Mouse (Mus musculus) stomach, embryonic 16.5 days (tissue): Measurements from ENCODE around the gene Acss1. TPM values are rescaled to one million over a fixed set of nuclear protein-coding genes. Genes with fewer than 3 reads are reported as not detected.

ENCODE experiments used
- ATAC-seq: fragments of 200-750 bp; cut with Nextera tagmentation; 2 replicates; pipeline ENCODE4 v1.8.0; 2017; ENCODE audit warnings: moderate number of reproducible peaks, moderate TSS enrichment; ENCODE audit not compliant: insufficient read depth, low FRiP score
- H3K27ac ChIP-seq: fragments of 300-500 bp; sonication (generic); 2 replicates; pipeline ENCODE4 v1.5.1; 2014; ENCODE audit warnings: low read length
- H3K27me3 ChIP-seq: fragments of 300-500 bp; sonication (generic); 2 replicates; pipeline ENCODE4 v1.6.1; 2014; ENCODE audit warnings: low read length, control low read depth, mixed read lengths; ENCODE audit not compliant: control insufficient read depth, insufficient read depth
- H3K36me3 ChIP-seq: fragments of 300-500 bp; sonication (generic); 2 replicates; pipeline ENCODE4 v1.6.1; 2014; ENCODE audit warnings: low read length; ENCODE audit not compliant: control insufficient read depth, insufficient read depth
- H3K4me1 ChIP-seq: fragments of 300-500 bp; sonication (generic); 2 replicates; pipeline ENCODE4 v1.6.1; 2014; ENCODE audit warnings: low read length, control low read depth, mixed read lengths; ENCODE audit not compliant: control insufficient read depth, insufficient read depth
- H3K4me2 ChIP-seq: fragments of 300-500 bp; sonication (generic); 2 replicates; pipeline ENCODE4 v1.6.1; 2014; ENCODE audit warnings: low read depth, low read length, mixed read lengths
- H3K4me3 ChIP-seq: fragments of 300-500 bp; sonication (generic); replicated peaks from 2 replicates; pipeline ENCODE4 v1.5.1; 2014; ENCODE audit warnings: mild to moderate bottlenecking, low read length
- H3K9ac ChIP-seq: fragments of 300-500 bp; sonication (generic); 2 replicates; pipeline ENCODE4 v1.6.1; 2014; ENCODE audit warnings: low read length
- H3K9me3 ChIP-seq: fragments of 300-500 bp; sonication (generic); replicated peaks from 2 replicates; pipeline ENCODE4 v1.6.1; 2016; ENCODE audit warnings: low read length, control low read depth; ENCODE audit not compliant: control insufficient read depth
- WGBS: fragments of 180-500 bp; shearing (Covaris S2); extraction: QIAGEN DNeasy Blood & Tissue Kit; methylation state at CpG from one replicate; pipeline ENCODE4 v1.1.7; 2014; 5-methylcytosine and 5-hydroxymethylcytosine counted together
- polyA plus RNA-seq: library from polyadenylated mRNA; unstranded; fragments of >200 nt; fragmentation: Nextera tagmentation; extraction: Ambion mirVana; gene quantifications from 2 replicates; pipeline ENCODE4 v1.2.1, GENCODE M21; 2015

The Acss1 gene
- polyA plus RNA-seq, 1 experiment from 2014 or later, result 42.0 TPM

DNA sequence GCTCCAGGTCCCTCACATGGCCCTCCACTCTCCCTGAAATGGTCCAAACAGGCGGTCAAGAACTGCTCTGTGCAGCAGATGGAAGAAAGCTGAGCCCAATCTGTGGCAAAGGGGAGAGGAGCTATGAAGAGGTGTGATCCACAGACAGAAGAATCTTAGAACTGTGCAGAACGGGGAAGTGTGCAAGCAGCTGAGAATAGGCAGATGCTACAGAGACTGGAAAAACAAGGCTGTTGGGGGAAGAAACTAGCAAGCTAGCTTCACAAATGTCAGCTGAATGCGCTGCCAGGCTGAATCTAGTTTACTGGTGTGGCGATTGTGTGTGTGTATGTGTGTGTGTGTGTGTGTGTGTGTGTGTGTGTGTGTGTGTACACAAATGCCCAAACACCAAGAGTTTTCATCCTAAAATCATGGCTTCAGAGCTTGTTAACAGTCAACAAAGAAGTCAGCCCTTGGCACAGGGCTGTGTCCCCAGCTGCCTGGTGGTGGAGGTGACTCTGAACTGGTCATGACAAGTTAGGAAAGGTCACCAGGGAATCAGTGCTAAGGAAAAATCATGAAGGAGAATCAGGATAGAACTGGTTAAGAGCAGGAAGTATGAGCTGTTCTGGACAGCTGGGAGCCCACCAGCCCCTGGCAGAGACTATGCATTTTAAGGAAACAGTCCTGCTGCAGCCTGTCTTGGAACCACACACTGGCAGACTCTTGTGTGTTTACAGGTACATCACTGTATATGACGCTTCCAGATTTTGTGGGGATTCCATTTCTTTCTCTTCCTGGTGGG, 7.4 kb downstream of the Acss1 start:
- H3K4me1 ChIP-seq, result peaks cover 14% of the 10 kb centered on the region; the same call in 1 of the 2 replicates
- H3K36me3 ChIP-seq, result no peaks in the 10 kb centered on the region
- 69% methylated on average over 5 of the region's 5 CpGs for WGBS
- H3K27ac ChIP-seq, result no peak overlapping the region
- H3K4me3 ChIP-seq, result no peak overlapping the region
- H3K9me3 ChIP-seq, result 0 out of 2 replicates have a peak, but pooled peaks cover 3% of the 10 kb centered on the region
- no peaks in the 10 kb centered on the region for H3K27me3 ChIP-seq
- ATAC-seq, result no peak
- no peak overlapping the region for H3K9ac ChIP-seq
- no peak overlapping the region for H3K4me2 ChIP-seq

DNA sequence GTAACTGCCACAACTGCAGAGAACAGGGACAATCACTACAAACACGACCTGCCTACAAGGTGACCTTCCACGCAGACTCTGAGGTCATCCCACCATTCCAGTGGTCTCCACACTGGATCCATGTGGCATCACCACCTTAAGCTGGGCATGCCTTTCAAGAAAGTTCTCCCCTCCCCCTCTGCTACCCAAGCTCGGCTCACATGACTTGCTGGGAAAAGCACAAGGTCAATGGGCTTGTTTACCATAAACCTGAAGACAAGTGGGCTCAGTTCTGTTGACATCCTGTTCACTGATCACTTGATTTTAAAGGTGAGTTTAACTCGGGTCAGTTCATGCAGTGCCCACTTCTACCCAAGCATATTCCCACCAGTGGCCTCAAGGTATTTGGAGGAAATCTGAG, 8.3 kb downstream of the Acss1 start:
- Histone ChIP-seq H3K4me2 (no peak overlapping the region), H3K36me3 (no peaks in the 10 kb centered on the region), H3K4me1 (peaks cover 6% of the 10 kb centered on the region; the same call in 1 of the 2 replicates), H3K9me3 (0 out of 2 replicates have a peak, but pooled peaks cover 3% of the 10 kb centered on the region), H3K27me3 (no peaks in the 10 kb centered on the region), H3K4me3 (no peak overlapping the region), H3K9ac (no peak overlapping the region), H3K27ac (no peak overlapping the region)
- no peak for ATAC-seq
- 42% methylated on average over 4 of the region's 4 CpGs for WGBS

DNA sequence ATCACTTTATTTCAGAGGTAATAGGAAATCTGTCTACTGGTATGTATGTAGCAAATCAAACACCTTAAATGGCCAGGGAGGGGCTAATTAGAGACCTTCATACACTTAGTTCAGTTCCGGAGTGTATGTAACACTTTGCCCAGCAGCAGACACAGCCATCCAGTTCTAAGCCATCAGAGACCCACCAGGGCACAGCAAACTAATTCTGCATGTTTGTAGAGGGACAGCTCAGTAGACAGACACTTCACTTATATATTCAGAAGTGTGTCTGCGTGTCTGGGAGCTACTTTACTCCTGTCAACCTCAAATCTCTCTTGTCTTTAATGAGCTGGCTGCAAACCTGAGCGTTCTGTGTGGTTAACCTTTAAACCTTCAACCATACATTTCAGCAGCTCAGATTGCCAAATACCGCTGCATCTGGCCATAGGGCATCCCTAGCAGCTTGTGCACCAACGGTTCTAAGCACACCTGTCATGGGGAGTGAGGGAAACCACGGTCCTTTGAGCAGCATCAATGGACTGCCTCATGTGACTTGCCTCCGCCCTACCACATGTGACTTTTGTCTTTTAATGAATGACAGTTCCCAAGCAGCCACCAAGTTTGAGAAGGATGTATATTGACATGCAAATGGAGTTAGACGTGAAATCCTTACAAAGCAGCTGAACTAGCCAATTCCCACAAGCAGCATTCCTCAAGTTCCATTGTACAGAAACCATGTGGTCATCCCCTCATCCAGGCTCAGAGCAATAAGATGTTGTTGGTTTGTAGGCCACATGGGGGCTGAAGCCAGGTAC, 11.1 kb downstream of the Acss1 start:
- no peak overlapping the region for H3K9ac ChIP-seq
- no peaks in the 10 kb centered on the region for H3K36me3 ChIP-seq
- 58% methylated on average over 8 of the region's 8 CpGs for WGBS
- no peaks in the 10 kb centered on the region for H3K4me1 ChIP-seq
- no peak overlapping the region for H3K4me2 ChIP-seq
- 0 out of 2 replicates have a peak, but pooled peaks cover 3% of the 10 kb centered on the region for H3K9me3 ChIP-seq
- no peak overlapping the region for H3K4me3 ChIP-seq
- no peak for ATAC-seq
- no peaks in the 10 kb centered on the region for H3K27me3 ChIP-seq
- H3K27ac ChIP-seq, result no peak overlapping the region

DNA sequence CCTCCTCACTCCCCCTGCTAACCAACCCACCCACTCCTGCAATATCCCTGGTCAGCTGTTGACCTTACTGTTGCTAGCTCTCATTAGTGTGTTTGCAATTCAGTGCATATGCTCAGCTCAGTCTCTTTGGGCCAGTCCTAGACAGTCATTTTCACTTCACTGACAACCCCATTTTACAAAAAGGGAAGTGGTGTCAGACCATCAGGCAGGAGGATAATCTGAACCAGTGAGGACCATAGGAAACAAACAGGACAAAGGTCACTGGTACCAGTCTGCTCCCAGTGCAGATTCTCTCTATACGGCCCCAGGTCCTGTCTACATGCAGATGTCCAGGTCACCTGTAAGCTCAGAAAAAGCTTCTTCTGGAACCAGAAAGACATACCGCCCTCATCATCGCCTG, 12.2 kb downstream of the Acss1 start:
- H3K9me3 ChIP-seq, result 0 out of 2 replicates have a peak, but pooled peaks cover 3% of the 10 kb centered on the region
- ATAC-seq, result no peak
- H3K9ac ChIP-seq, result no peak overlapping the region
- no peaks in the 10 kb centered on the region for H3K36me3 ChIP-seq
- H3K27me3 ChIP-seq, result no peaks in the 10 kb centered on the region
- H3K27ac ChIP-seq, result no peak overlapping the region
- H3K4me3 ChIP-seq, result no peak overlapping the region
- no peak overlapping the region for H3K4me2 ChIP-seq
- WGBS, result 94% methylated on average over 3 of the region's 3 CpGs
- no peaks in the 10 kb centered on the region for H3K4me1 ChIP-seq

DNA sequence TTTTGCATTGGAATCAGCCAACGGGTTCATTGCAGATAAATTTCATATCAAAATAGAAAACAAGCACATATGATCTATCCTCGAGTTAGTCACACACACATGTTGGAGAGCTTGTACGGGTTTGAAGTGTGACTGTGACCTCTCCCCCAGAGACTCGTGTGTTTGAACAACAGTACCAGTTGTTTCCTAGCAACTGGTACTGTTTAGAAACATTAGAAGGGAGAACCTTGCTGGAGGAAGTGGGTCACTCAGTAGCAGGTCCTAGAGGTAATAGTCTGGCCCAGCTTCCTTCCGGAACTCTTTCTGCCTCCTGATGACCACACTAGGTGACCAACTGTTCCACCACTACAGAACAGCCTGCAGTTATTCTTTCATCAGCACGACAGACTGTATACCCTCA, 13.0 kb downstream of the Acss1 start:
- no peak overlapping the region for H3K4me2 ChIP-seq
- H3K4me1 ChIP-seq, result no peaks in the 10 kb centered on the region; the same call in none of the 2 replicates
- H3K9me3 ChIP-seq, result 0 out of 2 replicates have a peak, but pooled peaks cover 3% of the 10 kb centered on the region
- no peak overlapping the region for H3K9ac ChIP-seq
- WGBS, result 67% methylated on average over 6 of the region's 6 CpGs
- ATAC-seq, result no peak
- H3K4me3 ChIP-seq, result no peak overlapping the region
- no peaks in the 10 kb centered on the region for H3K27me3 ChIP-seq
- no peaks in the 10 kb centered on the region for H3K36me3 ChIP-seq
- no peak overlapping the region for H3K27ac ChIP-seq

DNA sequence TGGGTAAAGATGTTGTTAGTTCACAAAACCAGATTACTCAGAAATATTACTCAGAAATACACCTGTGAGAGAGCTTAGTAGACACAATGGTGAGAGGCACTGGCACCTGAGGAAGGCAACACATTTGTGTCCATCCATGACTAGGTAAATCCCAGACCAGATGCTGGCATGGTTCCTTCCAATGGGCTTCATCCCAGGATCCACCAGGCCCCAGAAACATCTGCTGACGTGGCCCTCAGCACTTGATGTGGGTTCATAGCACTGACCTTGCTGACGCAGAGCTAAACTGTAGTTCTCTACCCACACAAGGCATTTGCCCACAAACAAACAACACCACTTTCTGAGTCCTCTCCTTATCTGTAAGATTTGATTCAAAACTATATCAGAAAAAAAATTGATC, 13.5 kb downstream of the Acss1 start:
- 84% methylated on average over 2 of the region's 2 CpGs for WGBS
- Histone ChIP-seq H3K27ac (no peak overlapping the region), H3K27me3 (no peaks in the 10 kb centered on the region), H3K36me3 (no peaks in the 10 kb centered on the region), H3K9me3 (0 out of 2 replicates have a peak, but pooled peaks cover 3% of the 10 kb centered on the region), H3K9ac (no peak overlapping the region), H3K4me1 (no peaks in the 10 kb centered on the region; the same call in none of the 2 replicates), H3K4me2 (no peak overlapping the region), H3K4me3 (no peak overlapping the region)
- no peak for ATAC-seq

DNA sequence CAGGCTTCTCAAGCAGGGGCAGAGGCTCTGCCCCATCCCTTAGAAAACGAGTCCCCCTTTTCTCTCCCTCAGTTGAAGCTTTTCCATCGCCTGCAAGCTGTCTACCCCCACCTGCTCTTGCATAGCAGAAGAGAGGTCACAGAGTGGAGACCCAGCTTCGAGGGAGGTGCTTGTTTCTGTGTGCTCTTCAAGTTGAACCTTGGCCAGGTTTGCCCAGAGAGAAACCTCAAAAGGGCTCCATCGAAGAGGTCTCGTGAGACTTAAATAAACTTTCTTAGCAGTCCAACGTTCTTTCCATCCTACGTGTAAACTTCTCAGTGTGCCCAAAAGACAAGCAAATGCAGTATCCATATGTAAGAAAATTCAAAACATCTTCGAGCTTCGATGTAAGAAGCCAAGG, 16.9 kb downstream of the Acss1 start:
- no peak overlapping the region for H3K4me2 ChIP-seq
- H3K4me3 ChIP-seq, result no peak overlapping the region
- peak; percentile 35; the same call in 1 of the 2 replicates for ATAC-seq
- no peaks in the 10 kb centered on the region for H3K27me3 ChIP-seq
- H3K4me1 ChIP-seq, result peaks cover 4% of the 10 kb centered on the region
- no peaks in the 10 kb centered on the region for H3K9me3 ChIP-seq
- peak overlapping the region; percentile 77 for H3K27ac ChIP-seq
- 40% methylated on average over 9 of the region's 9 CpGs for WGBS
- no peaks in the 10 kb centered on the region for H3K36me3 ChIP-seq
- H3K9ac ChIP-seq, result no peak overlapping the region

DNA sequence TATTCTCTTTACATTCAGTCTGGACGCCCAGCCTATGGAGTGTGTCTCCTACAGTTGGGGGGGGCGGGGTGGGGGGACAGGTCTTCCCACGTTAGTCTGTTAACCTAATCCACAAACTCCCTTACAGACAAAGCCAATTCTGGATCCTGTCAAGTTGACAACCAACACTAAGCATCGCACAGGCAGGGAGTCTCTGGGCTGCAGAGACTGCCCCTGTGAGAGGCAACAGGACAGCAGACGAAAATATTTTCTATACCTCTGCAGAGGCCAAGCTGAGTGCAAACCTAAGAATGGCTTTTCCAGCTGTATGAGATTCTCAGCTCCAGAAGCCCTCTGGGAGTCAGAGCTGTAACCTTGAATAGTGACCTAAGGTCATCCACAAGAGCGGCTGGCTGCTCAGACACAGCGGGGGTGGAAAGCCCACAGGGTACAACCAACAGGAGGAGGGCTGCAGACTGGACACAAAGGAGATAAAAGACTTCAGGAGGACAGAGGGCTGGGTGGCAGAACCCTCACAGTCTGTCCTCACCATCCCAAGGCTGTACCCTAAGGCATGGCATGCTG, 17.7 kb downstream of the Acss1 start:
- peak overlapping the region; percentile 77 for H3K27ac ChIP-seq
- no peaks in the 10 kb centered on the region for H3K9me3 ChIP-seq
- H3K4me3 ChIP-seq, result no peak overlapping the region
- no peak overlapping the region for H3K9ac ChIP-seq
- no peaks in the 10 kb centered on the region for H3K27me3 ChIP-seq
- H3K4me2 ChIP-seq, result no peak overlapping the region
- peak; percentile 45; the same call in 1 of the 2 replicates for ATAC-seq
- peaks cover 4% of the 10 kb centered on the region for H3K4me1 ChIP-seq
- 27% methylated on average over 7 of the region's 7 CpGs for WGBS
- no peaks in the 10 kb centered on the region for H3K36me3 ChIP-seq
